Mouse (Mus musculus): ENCODE measurements at regions not wholly inside any gene's neighbourhood (a gene's known extent, or its start where the extent isn't known, plus 50 kb on each side); places are given as distances from the start of the nearest gene placed in this dataset.

GRCm38 (mm10) chr3:14952169-14952729 lies 66.2 kb downstream of the Car2 start:
- no peak overlapping the region for H3K27ac ChIP-seq
- H3K9me3 ChIP-seq: no peaks in the 10 kb centered on the region
- no peak for DNase-seq (ENCODE audit: low spot score)
- H3K27me3 ChIP-seq (ENCODE audit: insufficient read depth, poor library complexity, severe bottlenecking): no peaks in the 10 kb centered on the region
- 78% methylated on average over 3 of the region's 3 CpGs for WGBS
- H3K36me3 ChIP-seq: no peaks in the 10 kb centered on the region
- H3K4me3 ChIP-seq: no peak overlapping the region
- H3K4me1 ChIP-seq: no peaks in the 10 kb centered on the region

GRCm38 (mm10) chr3:14952951-14953350 lies 66.9 kb downstream of the Car2 start:
- Histone ChIP-seq H3K27ac (no peak overlapping the region), H3K4me3 (no peak overlapping the region), H3K9me3 (no peaks in the 10 kb centered on the region), H3K27me3 (ENCODE audit: insufficient read depth, poor library complexity, severe bottlenecking) (no peaks in the 10 kb centered on the region), H3K36me3 (no peaks in the 10 kb centered on the region), H3K4me1 (no peaks in the 10 kb centered on the region)
- DNase-seq (ENCODE audit: low spot score): no peak
- WGBS: 37% methylated on average over 3 of the region's 3 CpGs

GRCm38 (mm10) chr3:14957481-14957880 lies 71.4 kb downstream of the Car2 start:
- 83% methylated on average over 1 of the region's 1 CpGs for WGBS
- DNase-seq (ENCODE audit: low spot score): no peak

GRCm38 (mm10) chr3:14958277-14958676 lies 72.2 kb downstream of the Car2 start:
- H3K4me3 ChIP-seq: no peak overlapping the region
- H3K27me3 ChIP-seq (ENCODE audit: insufficient read depth, poor library complexity, severe bottlenecking): no peaks in the 10 kb centered on the region
- 43% methylated on average over 1 of the region's 1 CpGs for WGBS
- H3K36me3 ChIP-seq: no peaks in the 10 kb centered on the region
- H3K4me1 ChIP-seq: peaks cover 6% of the 10 kb centered on the region
- no peaks in the 10 kb centered on the region for H3K9me3 ChIP-seq
- DNase-seq (ENCODE audit: low spot score): no peak
- H3K27ac ChIP-seq: no peak overlapping the region

More at GRCm38 (mm10) chr3:14957481-14957880, 71.4 kb downstream of the Car2 start:
- peaks cover 6% of the 10 kb centered on the region for H3K4me1 ChIP-seq
- no peaks in the 10 kb centered on the region for H3K9me3 ChIP-seq
- no peak overlapping the region for H3K27ac ChIP-seq
- no peak overlapping the region for H3K4me3 ChIP-seq
- H3K27me3 ChIP-seq (ENCODE audit: insufficient read depth, poor library complexity, severe bottlenecking): no peaks in the 10 kb centered on the region
- no peaks in the 10 kb centered on the region for H3K36me3 ChIP-seq

GRCm38 (mm10) chr3:14959586-14959985 lies 73.5 kb downstream of the Car2 start:
- H3K9me3 ChIP-seq: no peaks in the 10 kb centered on the region
- no peaks in the 10 kb centered on the region for H3K27me3 ChIP-seq (ENCODE audit: insufficient read depth, poor library complexity, severe bottlenecking)
- no peak for DNase-seq (ENCODE audit: low spot score)
- no peak overlapping the region for H3K4me3 ChIP-seq
- no peak overlapping the region for H3K27ac ChIP-seq
- H3K36me3 ChIP-seq: no peaks in the 10 kb centered on the region
- H3K4me1 ChIP-seq: peaks cover 6% of the 10 kb centered on the region
- 0% methylated on average over 1 of the region's 1 CpGs for WGBS

- no peaks in the 10 kb centered on the region for H3K27me3 ChIP-seq (ENCODE audit: insufficient read depth, poor library complexity, severe bottlenecking)
- no peaks in the 10 kb centered on the region for H3K9me3 ChIP-seq
- no peaks in the 10 kb centered on the region for H3K36me3 ChIP-seq
- DNase-seq (ENCODE audit: low spot score): no peak
- H3K4me1 ChIP-seq: no peaks in the 10 kb centered on the region
- H3K4me3 ChIP-seq: no peak overlapping the region
- 70% methylated on average over 5 of the region's 5 CpGs for WGBS
- H3K27ac ChIP-seq: no peak overlapping the region
Measured at GRCm38 (mm10) chr3:14964795-14965194, 78.7 kb downstream of the Car2 start.

GRCm38 (mm10) chr3:14965438-14966044 lies 79.5 kb downstream of the Car2 start:
- H3K9me3 ChIP-seq: no peaks in the 10 kb centered on the region
- H3K4me3 ChIP-seq: no peak overlapping the region
- no peaks in the 10 kb centered on the region for H3K27me3 ChIP-seq (ENCODE audit: insufficient read depth, poor library complexity, severe bottlenecking)
- no peaks in the 10 kb centered on the region for H3K4me1 ChIP-seq
- H3K36me3 ChIP-seq: no peaks in the 10 kb centered on the region
- whole genome bisulfite sequencing: 45% methylated on average over 5 of the region's 5 CpGs
- DNase-seq (ENCODE audit: low spot score): no peak
- H3K27ac ChIP-seq: no peak overlapping the region

- Histone ChIP-seq H3K4me3 (no peak overlapping the region), H3K9me3 (no peaks in the 10 kb centered on the region), H3K27me3 (ENCODE audit: insufficient read depth, poor library complexity, severe bottlenecking) (no peaks in the 10 kb centered on the region), H3K4me1 (no peaks in the 10 kb centered on the region), H3K36me3 (no peaks in the 10 kb centered on the region), H3K27ac (no peak overlapping the region)
- WGBS: 85% methylated on average over 5 of the region's 5 CpGs
- no peak for DNase-seq (ENCODE audit: low spot score)
Measured at GRCm38 (mm10) chr3:14967235-14967634, 81.2 kb downstream of the Car2 start.

- 77% methylated on average over 1 of the region's 1 CpGs for WGBS
- Histone ChIP-seq H3K9me3 (no peaks in the 10 kb centered on the region), H3K27ac (no peak overlapping the region), H3K36me3 (no peaks in the 10 kb centered on the region), H3K4me1 (no peaks in the 10 kb centered on the region), H3K27me3 (ENCODE audit: insufficient read depth, poor library complexity, severe bottlenecking) (no peaks in the 10 kb centered on the region), H3K4me3 (no peak overlapping the region)
- no peak for DNase-seq (ENCODE audit: low spot score)
Measured at GRCm38 (mm10) chr3:14968345-14968744, 82.3 kb downstream of the Car2 start.

- Histone ChIP-seq H3K4me3 (no peak overlapping the region), H3K4me1 (no peaks in the 10 kb centered on the region), H3K27me3 (ENCODE audit: insufficient read depth, poor library complexity, severe bottlenecking) (no peaks in the 10 kb centered on the region), H3K27ac (no peak overlapping the region), H3K36me3 (no peaks in the 10 kb centered on the region), H3K9me3 (no peaks in the 10 kb centered on the region)
- WGBS: 82% methylated on average over 6 of the region's 6 CpGs
- DNase-seq (ENCODE audit: low spot score): no peak
Measured at GRCm38 (mm10) chr3:14969698-14970097, 83.6 kb downstream of the Car2 start.

GRCm38 (mm10) chr3:14971647-14972046 lies 85.6 kb downstream of the Car2 start:
- no peaks in the 10 kb centered on the region for H3K4me1 ChIP-seq
- no peaks in the 10 kb centered on the region for H3K27me3 ChIP-seq (ENCODE audit: insufficient read depth, poor library complexity, severe bottlenecking)
- no peaks in the 10 kb centered on the region for H3K9me3 ChIP-seq
- H3K36me3 ChIP-seq: no peaks in the 10 kb centered on the region
- H3K4me3 ChIP-seq: no peak overlapping the region
- no peak overlapping the region for H3K27ac ChIP-seq
- DNase-seq (ENCODE audit: low spot score): no peak
- WGBS: 72% methylated on average over 2 of the region's 2 CpGs

- WGBS: 86% methylated on average over 2 of the region's 2 CpGs
Measured at GRCm38 (mm10) chr3:14974758-14975157, 88.7 kb downstream of the Car2 start.

GRCm38 (mm10) chr3:14975203-14975602 lies 89.1 kb downstream of the Car2 start:
- WGBS: 86% methylated on average over 2 of the region's 2 CpGs
- Histone ChIP-seq H3K4me3 (no peak overlapping the region), H3K4me1 (no peaks in the 10 kb centered on the region), H3K9me3 (no peaks in the 10 kb centered on the region), H3K36me3 (no peaks in the 10 kb centered on the region), H3K27me3 (ENCODE audit: insufficient read depth, poor library complexity, severe bottlenecking) (no peaks in the 10 kb centered on the region), H3K27ac (no peak overlapping the region)
- DNase-seq (ENCODE audit: low spot score): no peak

More at GRCm38 (mm10) chr3:14974758-14975157, 88.7 kb downstream of the Car2 start:
- H3K27ac ChIP-seq: no peak overlapping the region
- H3K27me3 ChIP-seq (ENCODE audit: insufficient read depth, poor library complexity, severe bottlenecking): no peaks in the 10 kb centered on the region
- no peaks in the 10 kb centered on the region for H3K9me3 ChIP-seq
- no peak overlapping the region for H3K4me3 ChIP-seq
- DNase-seq (ENCODE audit: low spot score): no peak
- H3K36me3 ChIP-seq: no peaks in the 10 kb centered on the region
- no peaks in the 10 kb centered on the region for H3K4me1 ChIP-seq

- Histone ChIP-seq H3K4me3 (no peak overlapping the region), H3K4me1 (no peaks in the 10 kb centered on the region)
- 72% methylated on average over 5 of the region's 5 CpGs for WGBS
Measured at GRCm38 (mm10) chr3:14979116-14979613, 93.1 kb downstream of the Car2 start.

More at GRCm38 (mm10) chr3:14979116-14979613, 93.1 kb downstream of the Car2 start:
- Histone ChIP-seq H3K9me3 (no peaks in the 10 kb centered on the region), H3K36me3 (no peaks in the 10 kb centered on the region), H3K27ac (no peak overlapping the region), H3K27me3 (ENCODE audit: insufficient read depth, poor library complexity, severe bottlenecking) (no peaks in the 10 kb centered on the region)
- no peak for DNase-seq (ENCODE audit: low spot score)
